Mouse (Mus musculus) myocyte (in vitro differentiated cells): Measurements from ENCODE around the gene Psmb3.

Experiments
- CEBPB ChIP-seq: IDR thresholded peaks from 2 replicates; pipeline ENCODE4 v1.6.1; 2011; ENCODE audit warnings: mild to moderate bottlenecking, moderate library complexity; ENCODE audit not compliant: poor library complexity, insufficient read depth, severe bottlenecking
- MAX ChIP-seq: IDR thresholded peaks from one replicate; pipeline ENCODE4 v1.6.1; 2011; ENCODE audit warnings: low read depth, mild to moderate bottlenecking, control low read depth
- MYOD1 ChIP-seq, 3 experiments: IDR thresholded peaks; one replicate each; pipeline ENCODE4 v1.6.1; 2011; ENCODE audit warnings: control low read depth in 2 of 3, low read depth in 2 of 3, mild to moderate bottlenecking in 2 of 3, moderate library complexity in 1 of 3; ENCODE audit not compliant: insufficient read length in 2 of 3, control insufficient read depth in 1 of 3
- MYOG ChIP-seq, 3 experiments: IDR thresholded peaks; one replicate each; pipeline ENCODE4 v1.6.1; 2011; ENCODE audit warnings: control low read depth in 2 of 3, low read depth in 2 of 3, mild to moderate bottlenecking in 2 of 3; ENCODE audit not compliant: insufficient read length in 2 of 3, control insufficient read depth in 1 of 3, insufficient read depth in 1 of 3
- POLR2A ChIP-seq: IDR thresholded peaks from one replicate; pipeline ENCODE4 v1.6.1; 2011; ENCODE audit warnings: low read depth, mild to moderate bottlenecking, control low read depth, moderate library complexity; ENCODE audit not compliant: insufficient read length
- SRF ChIP-seq: IDR thresholded peaks from one replicate; pipeline ENCODE4 v1.6.1; 2011; ENCODE audit warnings: low read depth; ENCODE audit not compliant: control insufficient read depth, insufficient read length
- TCF12 ChIP-seq: IDR thresholded peaks from one replicate; pipeline ENCODE4 v1.6.1; 2011; ENCODE audit warnings: mild to moderate bottlenecking, control low read depth; ENCODE audit not compliant: poor library complexity, insufficient read depth, severe bottlenecking
- TCF3 ChIP-seq: IDR thresholded peaks from one replicate; pipeline ENCODE4 v1.6.1; 2011; ENCODE audit warnings: low read depth, control low read depth; ENCODE audit not compliant: insufficient read length
- USF1 ChIP-seq: IDR thresholded peaks from one replicate; pipeline ENCODE4 v1.6.1; 2011; ENCODE audit warnings: low read depth, mild to moderate bottlenecking, control low read depth, moderate library complexity

DNA sequence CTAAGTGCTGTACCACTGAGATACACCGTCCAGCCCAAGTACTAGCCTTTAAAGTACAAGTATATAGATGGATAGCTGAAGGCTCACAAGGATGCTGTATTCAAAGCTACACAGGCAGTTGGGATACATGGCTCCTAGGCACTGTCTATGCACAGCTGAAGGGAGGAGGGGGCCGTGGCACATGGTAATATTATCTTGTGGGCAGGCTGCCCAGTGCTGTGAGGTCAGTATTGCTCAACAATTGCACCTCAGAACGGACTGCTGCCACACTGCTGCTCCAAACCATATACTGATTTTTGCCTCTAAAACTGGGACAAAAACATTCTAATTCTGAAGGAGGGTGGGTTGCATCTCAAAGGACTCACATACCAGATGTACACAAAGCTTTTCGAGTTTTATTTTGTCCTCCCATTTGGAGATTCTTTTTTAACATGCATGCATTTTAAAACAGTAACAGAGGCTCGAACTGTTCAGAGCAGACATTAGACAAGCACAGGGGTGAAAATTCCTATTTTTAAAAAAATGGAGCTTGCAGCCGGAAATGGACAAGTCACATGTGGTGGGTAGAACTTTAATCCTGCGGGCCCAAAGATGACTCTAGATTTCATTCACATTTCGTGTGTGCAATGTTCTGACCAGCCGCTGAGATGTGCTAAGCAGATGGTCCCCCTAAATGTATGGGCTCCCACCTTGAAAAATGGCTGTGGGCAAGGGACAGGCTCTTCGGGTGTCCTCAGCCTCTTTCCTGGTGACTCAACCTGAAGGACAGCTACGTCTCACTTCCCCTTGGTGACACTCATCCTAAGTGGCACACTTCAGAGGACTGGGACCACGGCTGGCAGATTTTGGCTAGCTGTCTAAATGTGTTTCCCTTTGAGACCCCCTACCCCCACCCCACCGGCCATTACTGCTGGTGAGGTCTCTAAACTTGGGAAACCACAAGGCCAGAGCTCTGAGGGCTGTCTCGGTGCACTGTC is 11.9 kb downstream of the Psmb3 start:
- no peak for TF ChIP-seq POLR2A
- TF ChIP-seq USF1, result no peak
- TF ChIP-seq MYOG (IDR thresholded peaks at IDR 0.05; ENCODE audit: control insufficient read depth in 1 of 3, insufficient read depth in 1 of 3, insufficient read length in 2 of 3, low read depth in 2 of 3), result peak; percentile 13 to 79 (median 16)
- TF ChIP-seq TCF3, result no peak
- TF ChIP-seq CEBPB, result peak; percentile 98
- TF ChIP-seq SRF, result no peak
- peak in 2 of 3 experiments; percentile 40 to 86 for TF ChIP-seq MYOD1 (IDR thresholded peaks at IDR 0.05; ENCODE audit: control insufficient read depth in 1 of 3, insufficient read length in 2 of 3, low read depth in 2 of 3)
- TF ChIP-seq MAX, result no peak
- no peak for TF ChIP-seq TCF12
